ENCODE assay signal across 9 mouse cellular contexts in genomic region chr12:73693347-73693746, GRCm38 (mm10).
DNase-seq lines count a peak whose midpoint lies in the region; ATAC-seq lines count a peak whose summit lies in the region.
"Had no signal": no experiment of that assay in that cellular context is flagged by ENCODE, and none has a peak within 500 bp of the region (broad histone marks: within the 10 kb centered on the region; RNA-seq: fewer than 3 reads in every experiment).

No protein-coding gene starts in this region.

- H3K4me1 ChIP-seq in midbrain, embryonic 11.5 days (ENCODE audit: control insufficient read depth, insufficient read depth, low read length) = no peaks in the 10 kb centered on the region

- H3K27ac ChIP-seq in midbrain, embryonic 11.5 days (ENCODE audit: low read depth, low read length) = no peak overlapping the region

- DNase-seq in cerebellum, adult 8-10 months = peak; percentile 23
- DNase-seq in cerebellum, adult 11-12 months = no peak
- DNase-seq in c-Kit-positive CD71-negative TER-119-negative erythroid progenitor cells, embryonic 14.5 days (ENCODE audit: low read depth) = peak; percentile 69
- DNase-seq in forelimb bud, embryonic 11.5 days (ENCODE audit: low read depth, low spot score) = peak; percentile 82
- DNase-seq in hindlimb bud, embryonic 11.5 days (ENCODE audit: extremely low spot score, low read depth, low spot score) = peak; percentile 81
- peak; percentile 63 to 69 for DNase-seq in left cerebral cortex, postnatal 10 days (ENCODE audit: extremely low spot score in 1 of 2, low spot score in 2 of 2)
- peak; percentile 91 for DNase-seq in midbrain, embryonic 11.5 days (ENCODE audit: low spot score, missing footprints)
- peak; percentile 25 for DNase-seq in spleen, adult 12 weeks (ENCODE audit: low spot score)

- H3K9ac ChIP-seq in midbrain, embryonic 11.5 days (ENCODE audit: low read length) = no peak overlapping the region

- H3K9me3 ChIP-seq in midbrain, embryonic 11.5 days (ENCODE audit: control insufficient read depth, low read length) = no peaks in the 10 kb centered on the region

- peak; percentile 54; the same call in 1 of the 2 replicates for ATAC-seq in midbrain, embryonic 11.5 days (ENCODE audit: low FRiP score)

- intact Hi-C loops in left cerebral cortex, postnatal 10 days (cut with DNase I) = loop anchor here (1.0 kb wide), 1 partner anchor 129 kb away; no protein-coding TSS in a partner anchor

- H3K4me2 ChIP-seq in midbrain, embryonic 11.5 days = no peak overlapping the region

- no peaks in the 10 kb centered on the region for H3K27me3 ChIP-seq in midbrain, embryonic 11.5 days (ENCODE audit: control insufficient read depth, insufficient read depth, low read length)

- no peak overlapping the region for H3K4me3 ChIP-seq in midbrain, embryonic 11.5 days (ENCODE audit: low read depth, low read length)
- H3K4me3 ChIP-seq: myocyte had no signal

- H3K36me3 ChIP-seq in midbrain, embryonic 11.5 days (ENCODE audit: control insufficient read depth, insufficient read depth, low read length) = no peaks in the 10 kb centered on the region

- WGBS in midbrain, embryonic 11.5 days = 20% methylated on average over 4 of the region's 4 CpGs
